Mouse (Mus musculus): Measurements from ENCODE around the gene Ttc7.

Gene Ttc7

GRCm38 (mm10) chr17:87282706-87283053 is at the start of gene Ttc7:
Gene Ttc7, plus strand, starts transcription at chr17:87282886.
- ATAC-seq (ENCODE audit: insufficient number of reproducible peaks, low FRiP score, low TSS enrichment) = peak; percentile 59

- no peak for ATAC-seq (ENCODE audit: insufficient number of reproducible peaks, low FRiP score, low TSS enrichment)
These were observed 47.7 kb upstream of the Ttc7 start for GRCm38 (mm10) chr17:87235019-87235418.

GRCm38 (mm10) chr17:87236725-87237650 is 45.7 kb upstream of the Ttc7 start:
- ATAC-seq (ENCODE audit: insufficient number of reproducible peaks, low FRiP score, low TSS enrichment) = no peak

GRCm38 (mm10) chr17:87237826-87238225 is 44.9 kb upstream of the Ttc7 start:
- no peak for ATAC-seq (ENCODE audit: insufficient number of reproducible peaks, low FRiP score, low TSS enrichment)

- no peak for ATAC-seq (ENCODE audit: insufficient number of reproducible peaks, low FRiP score, low TSS enrichment)
These were observed 36.6 kb upstream of the Ttc7 start for GRCm38 (mm10) chr17:87246103-87246502.

GRCm38 (mm10) chr17:87254384-87254783 is 28.3 kb upstream of the Ttc7 start:
- ATAC-seq (ENCODE audit: insufficient number of reproducible peaks, low FRiP score, low TSS enrichment) = no peak

GRCm38 (mm10) chr17:87255672-87256071 is 27.0 kb upstream of the Ttc7 start:
- no peak for ATAC-seq (ENCODE audit: insufficient number of reproducible peaks, low FRiP score, low TSS enrichment)

GRCm38 (mm10) chr17:87263401-87263800 is 19.3 kb upstream of the Ttc7 start:
- no peak for ATAC-seq (ENCODE audit: insufficient number of reproducible peaks, low FRiP score, low TSS enrichment)

GRCm38 (mm10) chr17:87264054-87264830 is 18.4 kb upstream of the Ttc7 start:
- no peak for ATAC-seq (ENCODE audit: insufficient number of reproducible peaks, low FRiP score, low TSS enrichment)

GRCm38 (mm10) chr17:87264927-87265791 is 17.5 kb upstream of the Ttc7 start:
- ATAC-seq (ENCODE audit: insufficient number of reproducible peaks, low FRiP score, low TSS enrichment) = peak; percentile 46

- peak; percentile 84 for ATAC-seq (ENCODE audit: insufficient number of reproducible peaks, low FRiP score, low TSS enrichment)
These were observed 16.9 kb upstream of the Ttc7 start, which contains the start of gene Mcfd2 for GRCm38 (mm10) chr17:87265792-87266186. Gene Mcfd2, minus strand, starts transcription at chr17:87265935.

- ATAC-seq (ENCODE audit: insufficient number of reproducible peaks, low FRiP score, low TSS enrichment) = no peak
These were observed 13.2 kb upstream of the Ttc7 start for GRCm38 (mm10) chr17:87269454-87269853.

GRCm38 (mm10) chr17:87275363-87276341 is 7.0 kb upstream of the Ttc7 start:
- no peak for ATAC-seq (ENCODE audit: insufficient number of reproducible peaks, low FRiP score, low TSS enrichment)

- peak; percentile 34 for ATAC-seq (ENCODE audit: insufficient number of reproducible peaks, low FRiP score, low TSS enrichment)
These were observed 530 bp upstream of the Ttc7 start for GRCm38 (mm10) chr17:87282007-87282705.

GRCm38 (mm10) chr17:87283055-87283754 is 519 bp downstream of the Ttc7 start:
- ATAC-seq (ENCODE audit: insufficient number of reproducible peaks, low FRiP score, low TSS enrichment) = peak; percentile 62

- no peak for ATAC-seq (ENCODE audit: insufficient number of reproducible peaks, low FRiP score, low TSS enrichment)
These were observed 1.2 kb downstream of the Ttc7 start for GRCm38 (mm10) chr17:87283755-87284481.

- ATAC-seq (ENCODE audit: insufficient number of reproducible peaks, low FRiP score, low TSS enrichment) = no peak
These were observed 1.9 kb downstream of the Ttc7 start for GRCm38 (mm10) chr17:87284482-87285040.
